ENCODE assay signal across 16 mouse cellular contexts in the genomic region with DNA sequence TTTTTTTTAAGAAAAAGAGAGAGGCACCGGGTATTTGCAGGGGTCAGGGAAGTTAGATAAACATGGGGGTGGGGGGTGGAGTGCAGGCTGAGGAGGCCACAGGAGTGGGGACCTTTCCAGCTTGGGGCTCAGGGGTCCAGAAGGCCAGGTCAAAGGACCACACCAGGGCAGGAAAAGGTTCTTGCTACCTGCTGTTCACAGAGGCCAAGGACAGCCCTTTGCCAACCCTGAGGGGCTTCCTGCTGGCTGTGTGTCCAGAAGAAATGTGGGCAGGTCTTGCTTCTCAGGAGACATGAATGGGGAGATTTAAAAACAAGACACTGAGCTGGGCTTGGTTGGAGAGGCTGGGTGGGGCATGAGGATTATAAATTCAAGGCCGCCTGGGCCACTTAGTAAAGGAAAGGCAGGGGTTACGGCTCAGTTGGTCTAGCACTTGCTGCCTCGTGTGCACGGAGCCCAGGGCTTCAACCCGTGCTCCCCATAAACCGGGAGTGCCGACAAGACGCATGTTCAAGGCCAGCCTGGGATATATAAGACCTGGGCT. TPM values are rescaled to one million over a fixed set of nuclear protein-coding genes. Genes with fewer than 3 reads are reported as not detected.
DNase-seq lines count a peak whose midpoint lies in the region; ATAC-seq and TF ChIP-seq lines count a peak whose summit lies in the region.
"Had no signal": no experiment of that assay in that cellular context is flagged by ENCODE, and none has a peak within 500 bp of the region (broad histone marks: within the 10 kb centered on the region; RNA-seq: fewer than 3 reads in every experiment).

No protein-coding gene starts in this region.

- H3K36me3 ChIP-seq in embryonic facial prominence, embryonic 10.5 days (replicated peaks) = peaks cover 4% of the 10 kb centered on the region; the same call in 1 of the 2 replicates
- peaks cover 6% of the 10 kb centered on the region for H3K36me3 ChIP-seq in hindbrain, embryonic 12.5 days
- H3K36me3 ChIP-seq in midbrain, embryonic 15.5 days (replicated peaks) = no peaks in the 10 kb centered on the region
- H3K36me3 ChIP-seq: embryonic facial prominence, embryonic 12.5 days; limb, embryonic 15.5 days had no signal

- TF ChIP-seq CTCF in brain, embryonic 14.5 days (IDR thresholded peaks at IDR 0.05; ENCODE audit: borderline replicate concordance, extremely low read depth, insufficient read depth, insufficient read length) = no peak

- no peak overlapping the region for H3K9ac ChIP-seq in hindbrain, embryonic 12.5 days
- no peak overlapping the region for H3K9ac ChIP-seq in midbrain, embryonic 15.5 days
- H3K9ac ChIP-seq: embryonic facial prominence, embryonic 12.5 days; limb, embryonic 15.5 days; lung, embryonic 14.5 days had no signal

- 38% methylated on average over 9 of the region's 9 CpGs for WGBS in embryonic facial prominence, embryonic 10.5 days
- 44% methylated on average over 9 of the region's 9 CpGs for WGBS in hindbrain, embryonic 12.5 days
- 39% methylated on average over 9 of the region's 9 CpGs for WGBS in midbrain, embryonic 15.5 days

- peaks cover 20% of the 10 kb centered on the region for H3K4me1 ChIP-seq in embryonic facial prominence, embryonic 10.5 days
- H3K4me1 ChIP-seq in hindbrain, embryonic 12.5 days = peaks cover 14% of the 10 kb centered on the region
- H3K4me1 ChIP-seq in midbrain, embryonic 15.5 days = peaks cover 12% of the 10 kb centered on the region
- H3K4me1 ChIP-seq: embryonic facial prominence, embryonic 12.5 days; limb, embryonic 15.5 days had no signal

- DNase-seq in brain, embryonic 14.5 days (ENCODE audit: low read depth) = peak; percentile 65
- peak; percentile 30 for DNase-seq in embryonic facial prominence, embryonic 10.5 days (ENCODE audit: low spot score)
- no peak for DNase-seq in Muller cell, postnatal 12 days (ENCODE audit: inconsistent ontology term)
- DNase-seq in right cerebral cortex, postnatal 10 days (ENCODE audit: low spot score in 2 of 2) = no peak
- DNase-seq in gastrocnemius, postnatal 25 days = no peak
- DNase-seq: adrenal gland, adult 8-10 months; cerebellum, adult 8-10 months; heart, postnatal 14 days; lung, embryonic 14.5 days had no signal

- no peak overlapping the region for H3K27ac ChIP-seq in embryonic facial prominence, embryonic 10.5 days (replicated peaks)
- H3K27ac ChIP-seq in hindbrain, embryonic 12.5 days = peak overlapping the region; percentile 73
- peak overlapping the region; percentile 43; the same call in 1 of the 2 replicates for H3K27ac ChIP-seq in midbrain, embryonic 15.5 days
- H3K27ac ChIP-seq: embryonic facial prominence, embryonic 12.5 days; left cerebral cortex, adult 2 months; limb, embryonic 15.5 days had no signal

- no peak for TF ChIP-seq POLR2A in brain, embryonic 14.5 days (IDR thresholded peaks at IDR 0.05; ENCODE audit: borderline replicate concordance, extremely low read depth, insufficient read depth, insufficient read length, poor library complexity, severe bottlenecking)

- no peak for ATAC-seq in hindbrain, embryonic 12.5 days (ENCODE audit: low FRiP score)
- no peak for ATAC-seq in midbrain, embryonic 15.5 days (replicated peaks)
- ATAC-seq: intestine, embryonic 16.5 days; Patski had no signal

- H3K9me3 ChIP-seq in embryonic facial prominence, embryonic 10.5 days = peaks cover 7% of the 10 kb centered on the region; the same call in 1 of the 2 replicates
- H3K9me3 ChIP-seq in hindbrain, embryonic 12.5 days (replicated peaks) = 0 out of 2 replicates have a peak, but pooled peaks cover 4% of the 10 kb centered on the region
- H3K9me3 ChIP-seq in midbrain, embryonic 15.5 days = no peaks in the 10 kb centered on the region
- H3K9me3 ChIP-seq: embryonic facial prominence, embryonic 12.5 days; limb, embryonic 15.5 days had no signal

- H3K4me3 ChIP-seq in embryonic facial prominence, embryonic 10.5 days = no peak overlapping the region
- no peak overlapping the region for H3K4me3 ChIP-seq in hindbrain, embryonic 12.5 days
- no peak overlapping the region for H3K4me3 ChIP-seq in midbrain, embryonic 15.5 days
- H3K4me3 ChIP-seq: embryonic facial prominence, embryonic 12.5 days; left cerebral cortex, adult 2 months; limb, embryonic 15.5 days had no signal

- H3K27me3 ChIP-seq in embryonic facial prominence, embryonic 10.5 days (replicated peaks; ENCODE audit: low read depth, poor library complexity, severe bottlenecking) = peaks cover 34% of the 10 kb centered on the region
- no peaks in the 10 kb centered on the region for H3K27me3 ChIP-seq in hindbrain, embryonic 12.5 days
- H3K27me3 ChIP-seq in midbrain, embryonic 15.5 days (replicated peaks) = no peaks in the 10 kb centered on the region
- H3K27me3 ChIP-seq: embryonic facial prominence, embryonic 12.5 days had no signal

- no peak overlapping the region for H3K4me2 ChIP-seq in hindbrain, embryonic 12.5 days (replicated peaks)
- no peak overlapping the region for H3K4me2 ChIP-seq in midbrain, embryonic 15.5 days
- H3K4me2 ChIP-seq: embryonic facial prominence, embryonic 12.5 days; limb, embryonic 15.5 days; lung, embryonic 14.5 days had no signal

RNA-seq across cellular contexts. Expression of a gene that starts 41.1 kb away (rescaled TPM):
- polyA plus RNA-seq in brain, embryonic 14.5 days (2012; rRNA removed) = 45.0 and 55.7 TPM in 2 replicates
- polyA plus RNA-seq in embryonic facial prominence, embryonic 10.5 days (2016; fragmentation: Nextera tagmentation; extraction: Ambion mirVana) = 56.5 and 60.0 TPM in 2 replicates
- 48.1 and 50.5 TPM in 2 replicates for polyA plus RNA-seq in hindbrain, embryonic 12.5 days (2016; fragmentation: Nextera tagmentation; extraction: Ambion mirVana)
- polyA plus RNA-seq in midbrain, embryonic 15.5 days (2015; fragmentation: Nextera tagmentation; extraction: Ambion mirVana) = 55.4 and 55.5 TPM in 2 replicates
- 1 to 10 TPM; 4.3 to 4.9 TPM for total RNA-seq in gastrocnemius, postnatal 25 days (2021)

RNA-seq across cellular contexts. Expression of a gene that starts 52.4 kb away (rescaled TPM):
- 10.2 and 13.5 TPM in 2 replicates for polyA plus RNA-seq in brain, embryonic 14.5 days (2012; rRNA removed)
- polyA plus RNA-seq in embryonic facial prominence, embryonic 10.5 days (2016; fragmentation: Nextera tagmentation; extraction: Ambion mirVana) = 7.9 TPM in 2 replicates
- polyA plus RNA-seq in hindbrain, embryonic 12.5 days (2016; fragmentation: Nextera tagmentation; extraction: Ambion mirVana) = 11.4 and 12.1 TPM in 2 replicates
- 7.7 and 8.2 TPM in 2 replicates for polyA plus RNA-seq in midbrain, embryonic 15.5 days (2015; fragmentation: Nextera tagmentation; extraction: Ambion mirVana)
- 10 to 100 TPM; 12.1 to 14.9 TPM for total RNA-seq in gastrocnemius, postnatal 25 days (2021)

Comparison
In these comparisons a context has a peak if more than half of its experiments do, and no peak if none do; other contexts are left out.
1. DNase-seq: peak in brain, embryonic 14.5 days (single experiment) and embryonic facial prominence, embryonic 10.5 days (single experiment); none in Muller cell, postnatal 12 days (single experiment), right cerebral cortex, postnatal 10 days (0 of 2) and gastrocnemius, postnatal 25 days (single experiment).